ENCODE assay signal across 12 mouse cellular contexts in genomic region chr2:4802395-4803176, GRCm38 (mm10).
DNase-seq lines count a peak whose midpoint lies in the region; ATAC-seq and TF ChIP-seq lines count a peak whose summit lies in the region.
"Had no signal": no experiment of that assay in that cellular context is flagged by ENCODE, and none has a peak within 500 bp of the region (broad histone marks: within the 10 kb centered on the region; RNA-seq: fewer than 3 reads in every experiment).

No protein-coding gene starts in this region.

- TF ChIP-seq EP300 in ES-Bruce4 (IDR thresholded peaks at IDR 0.05; ENCODE audit: insufficient read depth, low read depth, low read length): no peak

- no peaks in the 10 kb centered on the region for H3K4me1 ChIP-seq in ES-Bruce4 (ENCODE audit: control insufficient read depth, insufficient read depth, low read length)
- peaks cover 17% of the 10 kb centered on the region for H3K4me1 ChIP-seq in embryonic facial prominence, embryonic 10.5 days
- H3K4me1 ChIP-seq in hindbrain, embryonic 12.5 days: peaks cover 4% of the 10 kb centered on the region; the same call in 1 of the 2 replicates
- H3K4me1 ChIP-seq in midbrain, embryonic 13.5 days (replicated peaks): peaks cover 3% of the 10 kb centered on the region; the same call in 1 of the 2 replicates

- no peak for ATAC-seq in hindbrain, embryonic 12.5 days (ENCODE audit: low FRiP score)
- peak; percentile 72 for ATAC-seq in midbrain, embryonic 13.5 days

- H3K9me3 ChIP-seq in ES-Bruce4 (replicated peaks; ENCODE audit: control insufficient read depth, insufficient read depth, low read length, poor library complexity, severe bottlenecking): no peaks in the 10 kb centered on the region
- H3K9me3 ChIP-seq in embryonic facial prominence, embryonic 10.5 days: no peaks in the 10 kb centered on the region
- no peaks in the 10 kb centered on the region for H3K9me3 ChIP-seq in hindbrain, embryonic 12.5 days (replicated peaks)
- no peaks in the 10 kb centered on the region for H3K9me3 ChIP-seq in midbrain, embryonic 13.5 days

- TF ChIP-seq POLR2A in ES-Bruce4 (IDR thresholded peaks at IDR 0.05; ENCODE audit: insufficient read depth, low read length): no peak

- no peak overlapping the region for H3K9ac ChIP-seq in ES-Bruce4 (ENCODE audit: low read depth, poor library complexity, severe bottlenecking)
- no peak overlapping the region for H3K9ac ChIP-seq in hindbrain, embryonic 12.5 days
- no peak overlapping the region for H3K9ac ChIP-seq in midbrain, embryonic 13.5 days (replicated peaks)

- peak overlapping the region; percentile 21 for H3K4me2 ChIP-seq in hindbrain, embryonic 12.5 days (replicated peaks)
- H3K4me2 ChIP-seq in midbrain, embryonic 13.5 days (replicated peaks): peak overlapping the region; percentile 40

- no peaks in the 10 kb centered on the region for H3K27me3 ChIP-seq in ES-Bruce4 (ENCODE audit: control insufficient read depth, insufficient read depth, low read length, poor library complexity, severe bottlenecking)
- peaks cover 11% of the 10 kb centered on the region; the same call in 1 of the 2 replicates for H3K27me3 ChIP-seq in embryonic facial prominence, embryonic 10.5 days (replicated peaks; ENCODE audit: low read depth, poor library complexity, severe bottlenecking)
- no peaks in the 10 kb centered on the region for H3K27me3 ChIP-seq in hindbrain, embryonic 12.5 days
- no peaks in the 10 kb centered on the region for H3K27me3 ChIP-seq in midbrain, embryonic 13.5 days
- H3K27me3 ChIP-seq: CH12.LX had no signal

- H3K27ac ChIP-seq in ES-Bruce4 (ENCODE audit: insufficient read depth, low read length): no peak overlapping the region
- H3K27ac ChIP-seq in embryonic facial prominence, embryonic 10.5 days (replicated peaks): no peak overlapping the region
- no peak overlapping the region for H3K27ac ChIP-seq in hindbrain, embryonic 12.5 days
- peak overlapping the region; percentile 48; the same call in 1 of the 2 replicates for H3K27ac ChIP-seq in midbrain, embryonic 13.5 days

- DNase-seq in embryonic facial prominence, embryonic 10.5 days (ENCODE audit: low spot score): peak; percentile 38
- no peak for DNase-seq in kidney, postnatal 25 days
- no peak for DNase-seq in ovary, postnatal 36 days (ENCODE audit: low spot score)
- DNase-seq in adrenal gland, postnatal 25 days: no peak
- DNase-seq in T-cell, adult 2 months (ENCODE audit: low spot score): no peak
- DNase-seq: heart, postnatal 4 days; right cerebral cortex, postnatal 25 days; thymus, adult 18-20 months had no signal

- no peaks in the 10 kb centered on the region for H3K36me3 ChIP-seq in ES-Bruce4 (ENCODE audit: control insufficient read depth, insufficient read depth, low read length, poor library complexity, severe bottlenecking)
- H3K36me3 ChIP-seq in embryonic facial prominence, embryonic 10.5 days (replicated peaks): no peaks in the 10 kb centered on the region
- no peaks in the 10 kb centered on the region for H3K36me3 ChIP-seq in hindbrain, embryonic 12.5 days
- no peaks in the 10 kb centered on the region for H3K36me3 ChIP-seq in midbrain, embryonic 13.5 days

- 48% methylated on average over 18 of the region's 18 CpGs for WGBS in embryonic facial prominence, embryonic 10.5 days
- 46% methylated on average over 18 of the region's 18 CpGs for WGBS in hindbrain, embryonic 12.5 days
- 51% methylated on average over 18 of the region's 18 CpGs for WGBS in midbrain, embryonic 13.5 days

- H3K4me3 ChIP-seq in ES-Bruce4 (ENCODE audit: low read depth, low read length): no peak overlapping the region
- peak overlapping the region; percentile 31 for H3K4me3 ChIP-seq in embryonic facial prominence, embryonic 10.5 days
- H3K4me3 ChIP-seq in hindbrain, embryonic 12.5 days: no peak overlapping the region
- peak overlapping the region; percentile 21; the same call in 1 of the 2 replicates for H3K4me3 ChIP-seq in midbrain, embryonic 13.5 days (replicated peaks)

- peak; percentile 2 for TF ChIP-seq CTCF in ES-Bruce4 (IDR thresholded peaks at IDR 0.05; ENCODE audit: low read depth, low read length)

Comparison
In these comparisons a context has a peak if more than half of its experiments do, and no peak if none do; other contexts are left out.
1. H3K4me3 ChIP-seq: peak in embryonic facial prominence, embryonic 10.5 days (single experiment) and midbrain, embryonic 13.5 days (single experiment); none in ES-Bruce4 (single experiment) and hindbrain, embryonic 12.5 days (single experiment).